In the genomic region with DNA sequence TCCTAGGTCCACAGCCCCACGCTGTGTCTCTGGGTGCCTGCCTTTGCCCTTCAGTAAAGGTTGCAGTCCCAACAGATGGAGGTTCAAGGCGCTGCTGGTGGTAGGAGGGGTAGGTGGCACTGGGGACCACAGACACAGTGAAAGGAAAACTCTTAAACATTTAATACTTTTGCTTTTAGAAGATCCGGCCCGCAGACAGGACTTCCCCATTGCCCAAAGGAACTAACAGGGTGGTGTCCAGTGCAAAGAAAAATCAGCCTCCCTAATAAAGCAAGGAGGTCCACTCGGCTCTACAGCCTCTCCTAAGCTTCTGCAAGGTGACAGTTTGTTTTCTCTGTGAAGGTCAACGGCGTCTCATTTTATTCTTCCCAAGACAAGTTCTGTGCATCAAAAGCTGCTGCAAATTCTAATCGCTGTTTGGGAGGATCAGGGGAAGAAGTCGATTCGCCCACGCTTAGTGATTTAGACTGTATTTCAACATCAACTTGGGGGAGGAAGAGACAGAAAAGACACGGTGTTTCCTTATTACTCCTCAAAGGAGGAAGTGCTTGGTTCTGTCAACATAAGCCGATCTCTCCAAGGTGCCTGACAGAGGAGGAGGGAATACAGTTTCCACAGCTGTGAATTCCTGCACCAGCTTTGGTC, we compare ENCODE assay signal across 12 mouse cellular contexts. TPM values are rescaled to one million over a fixed set of nuclear protein-coding genes. Genes with fewer than 3 reads are reported as not detected.
DNase-seq lines count a peak whose midpoint lies in the region; ATAC-seq and TF ChIP-seq lines count a peak whose summit lies in the region.
"Had no signal": no experiment of that assay in that cellular context is flagged by ENCODE, and none has a peak within 500 bp of the region (broad histone marks: within the 10 kb centered on the region; RNA-seq: fewer than 3 reads in every experiment).

No protein-coding gene starts in this region.

- no peak overlapping the region for H3K4me2 ChIP-seq in limb, embryonic 12.5 days
- peak overlapping the region; percentile 32 for H3K4me2 ChIP-seq in intestine, embryonic 16.5 days (ENCODE audit: low read depth, low read length)
- H3K4me2 ChIP-seq: forebrain, embryonic 15.5 days; heart, embryonic 13.5 days; midbrain, embryonic 15.5 days had no signal

- no peak for ATAC-seq in limb, embryonic 12.5 days (ENCODE audit: insufficient number of reproducible peaks, insufficient read depth, low FRiP score, low TSS enrichment, low read depth)
- peak; percentile 73 for ATAC-seq in intestine, embryonic 16.5 days
- no peak for ATAC-seq in CD4-positive, CD25-positive, alpha-beta regulatory T cell, adult 4 months
- ATAC-seq: forebrain, embryonic 15.5 days; hindbrain, embryonic 16.5 days; midbrain, embryonic 15.5 days had no signal

- no peak for DNase-seq in limb, embryonic 10.5 days (ENCODE audit: low spot score)
- DNase-seq in naive thymus-derived CD4-positive, alpha-beta T cell, adult 2 months (ENCODE audit: low read depth) = peak; percentile 32
- no peak for DNase-seq in cerebellum, postnatal 14 days
- no peak for DNase-seq in adrenal gland, adult 2 months

- H3K36me3 ChIP-seq in limb, embryonic 12.5 days = peaks cover 9% of the 10 kb centered on the region; the same call in 1 of the 2 replicates
- H3K36me3 ChIP-seq in limb, embryonic 10.5 days = peaks cover 9% of the 10 kb centered on the region
- H3K36me3 ChIP-seq in intestine, embryonic 16.5 days (ENCODE audit: control insufficient read depth, insufficient read depth, low read length) = 0 out of 2 replicates have a peak, but pooled peaks cover 4% of the 10 kb centered on the region
- H3K36me3 ChIP-seq: midbrain, embryonic 15.5 days had no signal

- no peak overlapping the region for H3K4me3 ChIP-seq in limb, embryonic 12.5 days (replicated peaks)
- H3K4me3 ChIP-seq in limb, embryonic 10.5 days = no peak overlapping the region
- H3K4me3 ChIP-seq in bone marrow, adult 2 months (replicated peaks; ENCODE audit: control insufficient read depth, low read depth, low read length) = peak overlapping the region; percentile 38
- no peak overlapping the region for H3K4me3 ChIP-seq in intestine, embryonic 16.5 days (ENCODE audit: low read length)
- H3K4me3 ChIP-seq: forebrain, embryonic 15.5 days; heart, embryonic 13.5 days; midbrain, embryonic 15.5 days had no signal

- 88% methylated on average over 13 of the region's 13 CpGs for WGBS in limb, embryonic 12.5 days
- WGBS in limb, embryonic 10.5 days = 91% methylated on average over 13 of the region's 13 CpGs
- 14% methylated on average over 13 of the region's 13 CpGs for WGBS in bone marrow, adult 2 months
- 67% methylated on average over 13 of the region's 13 CpGs for whole genome bisulfite sequencing in intestine, embryonic 16.5 days

- no peaks in the 10 kb centered on the region for H3K27me3 ChIP-seq in limb, embryonic 12.5 days
- no peaks in the 10 kb centered on the region for H3K27me3 ChIP-seq in limb, embryonic 10.5 days (ENCODE audit: low read depth, poor library complexity, severe bottlenecking)
- no peaks in the 10 kb centered on the region for H3K27me3 ChIP-seq in intestine, embryonic 16.5 days (replicated peaks; ENCODE audit: control insufficient read depth, insufficient read depth, low read length)
- H3K27me3 ChIP-seq: forebrain, embryonic 15.5 days; heart, embryonic 13.5 days; midbrain, embryonic 15.5 days had no signal

- 0 out of 2 replicates have a peak overlapping the region, but pooled peaks have one; percentile 13 for H3K9ac ChIP-seq in limb, embryonic 12.5 days (replicated peaks)
- H3K9ac ChIP-seq in intestine, embryonic 16.5 days (ENCODE audit: low read depth, low read length) = no peak overlapping the region
- H3K9ac ChIP-seq: forebrain, embryonic 15.5 days; heart, embryonic 13.5 days; midbrain, embryonic 15.5 days had no signal

- H3K27ac ChIP-seq in limb, embryonic 12.5 days = no peak overlapping the region
- H3K27ac ChIP-seq in limb, embryonic 10.5 days = no peak overlapping the region
- peak overlapping the region; percentile 94 for H3K27ac ChIP-seq in bone marrow, adult 2 months (ENCODE audit: control insufficient read depth, insufficient read depth, low read depth, low read length, poor library complexity)
- H3K27ac ChIP-seq in intestine, embryonic 16.5 days (ENCODE audit: low read length) = peak overlapping the region; percentile 86
- H3K27ac ChIP-seq: forebrain, embryonic 15.5 days; heart, embryonic 13.5 days; midbrain, embryonic 15.5 days had no signal

- TF ChIP-seq CTCF in bone marrow, adult 2 months (IDR thresholded peaks at IDR 0.05; ENCODE audit: control insufficient read depth, insufficient read depth, low read length) = no peak

- peaks cover 11% of the 10 kb centered on the region; the same call in 1 of the 2 replicates for H3K4me1 ChIP-seq in limb, embryonic 12.5 days (replicated peaks)
- peaks cover 10% of the 10 kb centered on the region for H3K4me1 ChIP-seq in limb, embryonic 10.5 days
- peaks cover 6% of the 10 kb centered on the region for H3K4me1 ChIP-seq in bone marrow, adult 2 months (ENCODE audit: control insufficient read depth, insufficient read depth, low read length)
- H3K4me1 ChIP-seq in intestine, embryonic 16.5 days (ENCODE audit: control insufficient read depth, insufficient read depth, low read length) = peaks cover 14% of the 10 kb centered on the region

- no peak for TF ChIP-seq POLR2A in bone marrow, adult 2 months (IDR thresholded peaks at IDR 0.05; ENCODE audit: borderline replicate concordance, control insufficient read depth, low read depth, low read length)

- H3K9me3 ChIP-seq in limb, embryonic 12.5 days = no peaks in the 10 kb centered on the region
- no peaks in the 10 kb centered on the region for H3K9me3 ChIP-seq in limb, embryonic 10.5 days (replicated peaks)
- no peaks in the 10 kb centered on the region for H3K9me3 ChIP-seq in intestine, embryonic 16.5 days (ENCODE audit: control insufficient read depth, low read length)
- H3K9me3 ChIP-seq: forebrain, embryonic 15.5 days; heart, embryonic 13.5 days; midbrain, embryonic 15.5 days had no signal

RNA-seq across cellular contexts. Expression of a gene that starts 1.8 kb away (rescaled TPM):
- 47.0 and 51.0 TPM in 2 replicates for polyA plus RNA-seq in limb, embryonic 12.5 days (2016; fragmentation: Nextera tagmentation; extraction: Ambion mirVana)
- polyA plus RNA-seq in limb, embryonic 10.5 days (2016; fragmentation: Nextera tagmentation; extraction: Ambion mirVana) = 42.5 and 52.3 TPM in 2 replicates
- polyA plus RNA-seq in bone marrow, adult 2 months (2011; ENCODE audit: insufficient read depth, insufficient read length, low replicate concordance, missing spikeins) = 57.7 and 172 TPM in 2 replicates
- polyA plus RNA-seq in intestine, embryonic 16.5 days (2015; fragmentation: Nextera tagmentation; extraction: Ambion mirVana) = 214 and 254 TPM in 2 replicates
- 10 to 100 TPM; 83.9 to 95.9 TPM for polyA plus RNA-seq in CD4-positive, CD25-positive, alpha-beta regulatory T cell, adult 4 months (2017; shearing (Covaris generic))
- 10 to 100 TPM; 82.7 to 86.3 TPM for total RNA-seq in adrenal gland, adult 2 months (2021)
- 31.8 and 35.2 TPM in 2 replicates for polyA plus RNA-seq in adrenal gland, adult 2 months (2012; rRNA removed)

RNA-seq across cellular contexts. Expression of a gene that starts 23.6 kb away (rescaled TPM):
- 0.22 and 0.45 TPM in 2 replicates for polyA plus RNA-seq in limb, embryonic 12.5 days (2016; fragmentation: Nextera tagmentation; extraction: Ambion mirVana)
- 0.38 and 0.53 TPM in 2 replicates for polyA plus RNA-seq in limb, embryonic 10.5 days (2016; fragmentation: Nextera tagmentation; extraction: Ambion mirVana)
- 4.6 and 12.2 TPM in 2 replicates for polyA plus RNA-seq in bone marrow, adult 2 months (2011; ENCODE audit: insufficient read depth, insufficient read length, low replicate concordance, missing spikeins)
- polyA plus RNA-seq in intestine, embryonic 16.5 days (2015; fragmentation: Nextera tagmentation; extraction: Ambion mirVana) = 0.43 and 0.66 TPM in 2 replicates
- polyA plus RNA-seq in CD4-positive, CD25-positive, alpha-beta regulatory T cell, adult 4 months (2017; shearing (Covaris generic)) = 10 to 100 TPM in 1 of 2 experiments, 1 to 10 TPM in 1; 7.5 to 17.0 TPM
- total RNA-seq in adrenal gland, adult 2 months (2021) = 1 to 10 TPM in 1 of 2 experiments, under 1 TPM in 1; 0.92 to 2.5 TPM
- polyA plus RNA-seq in adrenal gland, adult 2 months (2012; rRNA removed) = 1.8 and 2.1 TPM in 2 replicates
- polyA plus RNA-seq: midbrain, embryonic 15.5 days had no signal

RNA-seq across cellular contexts. Expression of a gene that starts 27.5 kb away (rescaled TPM):
- polyA plus RNA-seq in limb, embryonic 12.5 days (2016; fragmentation: Nextera tagmentation; extraction: Ambion mirVana) = 78.5 and 81.5 TPM in 2 replicates
- 68.4 and 78.9 TPM in 2 replicates for polyA plus RNA-seq in limb, embryonic 10.5 days (2016; fragmentation: Nextera tagmentation; extraction: Ambion mirVana)
- 39.0 and 65.5 TPM in 2 replicates for polyA plus RNA-seq in bone marrow, adult 2 months (2011; ENCODE audit: insufficient read depth, insufficient read length, low replicate concordance, missing spikeins)
- polyA plus RNA-seq in intestine, embryonic 16.5 days (2015; fragmentation: Nextera tagmentation; extraction: Ambion mirVana) = 147 and 165 TPM in 2 replicates
- 100 to 1,000 TPM in 1 of 2 experiments, 10 to 100 TPM in 1; 73.7 to 104 TPM for polyA plus RNA-seq in CD4-positive, CD25-positive, alpha-beta regulatory T cell, adult 4 months (2017; shearing (Covaris generic))
- 10 to 100 TPM; 42.7 to 71.0 TPM for total RNA-seq in adrenal gland, adult 2 months (2021)
- polyA plus RNA-seq in adrenal gland, adult 2 months (2012; rRNA removed) = 33.9 and 35.3 TPM in 2 replicates

RNA-seq across cellular contexts. Expression of a gene that starts 44.8 kb away (rescaled TPM):
- 32.1 and 33.3 TPM in 2 replicates for polyA plus RNA-seq in limb, embryonic 12.5 days (2016; fragmentation: Nextera tagmentation; extraction: Ambion mirVana)
- polyA plus RNA-seq in limb, embryonic 10.5 days (2016; fragmentation: Nextera tagmentation; extraction: Ambion mirVana) = 38.7 and 39.2 TPM in 2 replicates
- 4.7 and 11.0 TPM in 2 replicates for polyA plus RNA-seq in bone marrow, adult 2 months (2011; ENCODE audit: insufficient read depth, insufficient read length, low replicate concordance, missing spikeins)
- 127 and 130 TPM in 2 replicates for polyA plus RNA-seq in intestine, embryonic 16.5 days (2015; fragmentation: Nextera tagmentation; extraction: Ambion mirVana)
- polyA plus RNA-seq in CD4-positive, CD25-positive, alpha-beta regulatory T cell, adult 4 months (2017; shearing (Covaris generic)) = 10 to 100 TPM; 16.2 to 24.8 TPM
- total RNA-seq in adrenal gland, adult 2 months (2021) = 10 to 100 TPM; 15.5 to 24.8 TPM
- polyA plus RNA-seq in adrenal gland, adult 2 months (2012; rRNA removed) = 22.9 and 33.3 TPM in 2 replicates

RNA-seq across cellular contexts. Expression of a gene that starts 45.1 kb away (rescaled TPM):
- polyA plus RNA-seq in limb, embryonic 12.5 days (2016; fragmentation: Nextera tagmentation; extraction: Ambion mirVana) = 209 and 220 TPM in 2 replicates
- 177 and 208 TPM in 2 replicates for polyA plus RNA-seq in limb, embryonic 10.5 days (2016; fragmentation: Nextera tagmentation; extraction: Ambion mirVana)
- polyA plus RNA-seq in bone marrow, adult 2 months (2011; ENCODE audit: insufficient read depth, insufficient read length, low replicate concordance, missing spikeins) = 37.3 and 38.3 TPM in 2 replicates
- polyA plus RNA-seq in intestine, embryonic 16.5 days (2015; fragmentation: Nextera tagmentation; extraction: Ambion mirVana) = 165 and 171 TPM in 2 replicates
- 100 to 1,000 TPM; 206 to 221 TPM for polyA plus RNA-seq in CD4-positive, CD25-positive, alpha-beta regulatory T cell, adult 4 months (2017; shearing (Covaris generic))
- total RNA-seq in adrenal gland, adult 2 months (2021) = 100 to 1,000 TPM in 1 of 2 experiments, 10 to 100 TPM in 1; 99.4 to 128 TPM
- 5.5 and 8.6 TPM in 2 replicates for polyA plus RNA-seq in adrenal gland, adult 2 months (2012; rRNA removed)

Comparison
In these comparisons a context has a peak if more than half of its experiments do, and no peak if none do; other contexts are left out.
1. H3K27ac ChIP-seq: peak in bone marrow, adult 2 months (single experiment) and intestine, embryonic 16.5 days (single experiment); none in limb, embryonic 12.5 days (single experiment) and limb, embryonic 10.5 days (single experiment).